Mouse (Mus musculus) liver, postnatal 0 days (tissue): ENCODE measurements around the gene Spsb3.

ENCODE experiments used
- CTCF ChIP-seq: sonication (generic); IDR thresholded peaks from 2 replicates; pipeline ENCODE4 v1.5.1; 2016; ENCODE audit warnings: antibody characterized with exemption, low read depth
- EP300 ChIP-seq: IDR thresholded peaks from 2 replicates; pipeline ENCODE4 v1.6.1; 2016; ENCODE audit warnings: antibody characterized with exemption, low read depth, mild to moderate bottlenecking

DNA sequence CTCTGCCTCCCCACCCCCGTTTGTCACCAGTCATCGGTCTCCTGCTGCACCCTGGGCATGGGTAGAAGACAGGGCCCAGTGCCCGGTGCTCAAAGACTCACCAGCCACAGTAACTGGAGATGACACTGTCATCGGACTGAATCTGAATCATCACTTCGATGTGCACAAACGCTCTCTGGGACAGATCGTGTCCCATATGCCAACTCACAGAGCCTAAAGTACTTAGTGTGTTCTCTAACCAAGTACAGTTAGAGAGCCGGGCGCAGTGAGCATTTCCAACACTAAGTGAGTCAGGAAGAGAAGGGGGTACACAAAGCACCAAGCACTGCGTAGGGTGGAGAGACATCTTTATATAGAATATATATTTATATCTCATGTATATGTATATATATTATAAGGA lies 18.5 kb upstream of the Spsb3 start:
- TF ChIP-seq CTCF, result no peak
- no peak for TF ChIP-seq EP300
